Mouse (Mus musculus): ENCODE measurements around the gene Gm17545.

The Gm17545 gene

GRCm38 (mm10) chr9:22494203-22494807 is 40.2 kb downstream of the Gm17545 start:
- no peak for DNase-seq (ENCODE audit: low spot score in 2 of 2)

GRCm38 (mm10) chr9:22495133-22495532 is 41.0 kb downstream of the Gm17545 start:
- no peak for DNase-seq (ENCODE audit: low spot score in 2 of 2)

- DNase-seq (ENCODE audit: low spot score in 2 of 2): no peak
These were observed 43.1 kb downstream of the Gm17545 start for GRCm38 (mm10) chr9:22497021-22497767.

GRCm38 (mm10) chr9:22502972-22503371 is 48.9 kb downstream of the Gm17545 start:
- DNase-seq (ENCODE audit: low spot score in 2 of 2): no peak

- DNase-seq (ENCODE audit: low spot score in 2 of 2): no peak
These were observed 49.5 kb downstream of the Gm17545 start for GRCm38 (mm10) chr9:22503581-22503980.

- DNase-seq (ENCODE audit: low spot score in 2 of 2): no peak
These were observed 51.5 kb downstream of the Gm17545 start for GRCm38 (mm10) chr9:22505574-22505973.

Measured in cerebellum, postnatal 4 days (tissue).